Mouse (Mus musculus) kidney, adult 10 weeks (tissue): ENCODE data around the gene Tmem198. TPM values are rescaled to one million over a fixed set of nuclear protein-coding genes. Genes with fewer than 3 reads are reported as not detected.

Experiments
- polyA plus RNA-seq: library from polyadenylated mRNA; stranded (reverse); fragments of 350-450 nt; fragmentation: Illumina TruSeq; extraction: RNeasy Lipid Tissue Mini Kit (QIAGEN cat#74804); gene quantifications from one replicate; pipeline ENCODE4 v1.2.3, GENCODE M21; 2014; ENCODE audit warnings: low read depth, low replicate concordance

Tmem198 gene
- polyA plus RNA-seq, result not detected

DNA sequence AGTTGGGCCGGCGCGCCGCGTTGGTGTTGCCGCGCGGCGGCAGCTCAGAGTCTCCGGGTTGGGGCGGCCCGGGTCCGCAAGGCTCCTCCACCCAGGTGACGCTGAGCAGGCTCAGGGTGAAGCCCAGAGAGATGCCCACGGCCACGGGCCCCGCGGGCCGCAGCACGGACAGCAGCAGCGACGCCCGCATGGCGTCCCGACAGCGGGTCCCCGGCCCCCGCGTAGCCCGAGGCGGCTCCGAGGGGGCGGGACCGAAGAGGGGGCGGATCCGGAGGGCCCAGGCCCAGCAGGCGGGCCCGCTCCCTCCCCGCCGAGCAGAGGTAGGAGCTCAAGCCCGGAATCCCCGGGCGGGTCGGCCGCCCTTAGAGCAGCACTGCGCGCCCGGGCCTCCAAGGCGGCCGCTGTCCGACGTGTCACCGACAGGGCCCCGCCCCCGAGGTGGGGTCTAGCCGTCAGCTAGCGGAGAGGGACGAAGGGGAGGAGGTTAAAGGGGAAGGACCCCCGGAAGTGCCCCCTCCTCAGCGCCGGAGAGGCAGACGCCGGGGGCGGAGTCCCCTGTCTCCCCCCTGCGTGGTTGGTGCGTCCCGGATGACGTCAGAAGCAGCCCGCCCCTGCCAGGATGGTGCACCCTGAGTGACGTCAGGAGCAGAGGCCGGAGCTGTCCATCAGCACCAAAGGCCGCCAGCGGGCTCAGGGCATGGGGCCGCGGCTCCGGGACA, at the start of gene Tmem198, which contains the start of gene Chpf:
Tmem198 (plus strand) TSS at position 617 of the 719 bp plus-strand sequence.
Chpf (minus strand) TSS at position 392 of the 719 bp plus-strand sequence.

GRCm38 (mm10) chr1:75435475-75436328, 43.6 kb upstream of the Tmem198 start, which contains the start of gene Gmppa:
Gene Gmppa, plus strand, starts transcription at chr1:75435930.

DNA sequence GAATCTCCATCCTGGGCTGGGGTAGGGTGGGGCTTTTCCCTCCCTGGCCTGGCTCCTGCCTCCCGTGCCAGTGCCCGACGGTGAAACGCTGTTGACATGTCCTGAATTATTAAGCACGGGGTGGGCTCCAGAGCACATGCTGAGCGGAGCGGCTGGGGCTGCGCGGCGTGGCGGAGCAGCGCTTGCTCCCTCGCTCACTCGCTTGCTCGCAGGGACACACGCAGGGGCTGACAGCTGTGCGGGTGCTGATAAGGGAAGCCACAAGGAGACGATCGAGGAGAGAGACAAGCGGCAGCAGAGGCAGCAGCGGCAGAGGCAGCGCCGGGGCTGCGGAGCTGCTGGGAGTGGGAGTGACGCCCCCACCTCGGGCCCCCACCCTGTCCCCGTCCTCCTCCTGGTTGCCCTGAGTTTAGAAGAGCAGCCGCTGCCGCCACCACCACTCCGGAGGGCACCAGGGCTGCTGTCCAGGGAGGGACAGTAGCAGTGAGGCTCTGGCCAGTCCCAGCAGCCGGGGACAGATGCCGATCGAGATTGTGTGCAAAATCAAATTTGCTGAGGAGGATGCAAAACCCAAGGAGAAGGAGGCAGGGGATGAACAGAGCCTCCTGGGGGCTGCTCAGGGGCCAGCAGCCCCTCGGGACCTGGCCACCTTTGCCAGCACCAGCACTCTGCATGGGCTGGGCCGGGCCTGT, 28.9 kb upstream of the Tmem198 start, which contains the start of gene Asic4:
Asic4 (plus strand) TSS at position 123 of the 692 bp plus-strand sequence.

GRCm38 (mm10) chr1:75505956-75506831, 26.9 kb downstream of the Tmem198 start, which contains the start of gene Obsl1:
Gene Obsl1, minus strand, starts transcription at chr1:75506452.

GRCm38 (mm10) chr1:75507006-75507405, 27.7 kb downstream of the Tmem198 start, which contains the start of gene Inha:
Gene Inha, plus strand, starts transcription at chr1:75507077.

DNA sequence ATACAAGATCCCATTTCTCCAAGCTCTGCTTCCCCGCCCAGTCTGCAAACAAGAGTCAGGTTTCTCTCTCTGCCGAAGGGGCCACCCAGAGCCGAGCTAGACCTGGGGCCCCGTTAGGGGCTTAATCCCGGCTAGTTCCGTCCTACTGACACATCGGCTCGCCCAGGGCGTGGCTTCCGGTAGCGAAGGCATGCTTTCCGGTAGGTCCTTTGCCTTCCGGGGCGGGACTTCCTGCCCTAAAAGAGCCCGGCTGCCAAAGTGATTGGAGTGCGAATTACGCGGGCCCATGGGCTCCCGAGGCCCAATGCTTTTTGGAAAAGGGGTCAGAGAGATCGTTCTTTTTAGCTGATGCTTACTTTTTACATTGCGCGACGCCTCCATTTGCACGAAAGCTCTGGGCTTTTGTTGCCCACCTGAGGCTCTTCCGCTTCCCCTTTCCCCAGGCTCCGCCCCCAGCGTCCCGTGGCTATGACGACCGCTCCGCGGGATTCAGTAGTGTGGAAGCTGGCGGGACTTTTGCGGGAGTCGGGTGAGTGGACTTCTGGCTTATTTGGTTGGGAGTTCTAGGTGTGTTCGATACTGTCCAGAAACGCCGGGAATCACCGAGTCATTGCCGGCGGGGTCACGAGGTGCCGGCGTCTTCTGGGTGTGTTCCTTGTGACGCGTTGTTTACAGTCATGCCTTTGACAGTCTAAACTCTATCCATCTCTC, 42.1 kb downstream of the Tmem198 start, which contains the start of gene Stk11ip:
Stk11ip (plus strand) TSS at position 209 of the 711 bp plus-strand sequence.

Other genes starting within 250 kb of the Tmem198 start
- gene A630095N17Rik, start 247.4 kb upstream of the Tmem198 start, polyA plus RNA-seq, result not detected
- gene Dnajb2, start 243.1 kb upstream of the Tmem198 start, polyA plus RNA-seq, result 13.9 TPM
- not detected for gene Ptprn, start 215.0 kb upstream of the Tmem198 start, polyA plus RNA-seq
- gene Resp18, start 201.1 kb upstream of the Tmem198 start, polyA plus RNA-seq, result not detected
- gene Dnpep, start 161.5 kb upstream of the Tmem198 start, polyA plus RNA-seq, result 0.81 TPM
- gene Des, start 119.2 kb upstream of the Tmem198 start, polyA plus RNA-seq, result 0.40 TPM
- gene Speg, start 104.2 kb upstream of the Tmem198 start, polyA plus RNA-seq, result 1.1 TPM
- 4.3 TPM for gene Gmppa, start 43.6 kb upstream of the Tmem198 start, polyA plus RNA-seq
- not detected for gene Asic4, start 29.1 kb upstream of the Tmem198 start, polyA plus RNA-seq
- gene Chpf, start 225 bp upstream of the Tmem198 start, polyA plus RNA-seq, result 0.40 TPM
- not detected for gene Obsl1, start 26.9 kb downstream of the Tmem198 start, polyA plus RNA-seq
- not detected for gene Inha, start 27.5 kb downstream of the Tmem198 start, polyA plus RNA-seq
- 1.5 TPM for gene Stk11ip, start 42.0 kb downstream of the Tmem198 start, polyA plus RNA-seq
- gene Slc4a3, start 66.7 kb downstream of the Tmem198 start, polyA plus RNA-seq, result 0.20 TPM